Mouse (Mus musculus) G1E (cell line): ENCODE measurements around the gene Cep162. TPM values are rescaled to one million over a fixed set of nuclear protein-coding genes. Genes with fewer than 3 reads are reported as not detected.

Source experiments
- ATAC-seq: 2 replicates; pipeline ENCODE4 v1.8.0; 2016; ENCODE audit warnings: mild to moderate bottlenecking; ENCODE audit not compliant: insufficient number of reproducible peaks, poor library complexity, low FRiP score, severe bottlenecking; ENCODE audit errors: extremely low read depth
- DNase-seq: peaks from one replicate; pipeline ENCODE4 v3.0.0; 2012; ENCODE audit warnings: low spot score
- H3K27me3 ChIP-seq: 2 replicates; pipeline ENCODE4 v1.6.1; 2012; ENCODE audit warnings: mild to moderate bottlenecking, low read length, inconsistent platforms; ENCODE audit not compliant: insufficient read depth
- H3K36me3 ChIP-seq: replicated peaks from 2 replicates; pipeline ENCODE3; 2012; ENCODE audit warnings: mild to moderate bottlenecking, inconsistent platforms
- H3K4me1 ChIP-seq: 2 replicates; pipeline ENCODE4 v1.6.1; 2012; ENCODE audit warnings: low read depth, low read length, inconsistent platforms, mixed read lengths; ENCODE audit not compliant: insufficient read depth
- H3K4me3 ChIP-seq: 2 replicates; pipeline ENCODE4 v1.5.1; 2012; ENCODE audit warnings: low read depth, mild to moderate bottlenecking, inconsistent platforms, low read length, moderate library complexity, mixed read lengths
- H3K9me3 ChIP-seq: replicated peaks from 2 replicates; pipeline ENCODE4 v1.6.1; 2012; ENCODE audit warnings: inconsistent platforms
- CTCF ChIP-seq: IDR thresholded peaks from 2 replicates; pipeline ENCODE4 v1.5.1; 2012; ENCODE audit warnings: low read depth, low read length, inconsistent platforms, mixed read lengths
- GATA1 ChIP-seq: IDR thresholded peaks from 2 replicates; pipeline ENCODE4 v1.6.1; 2012; ENCODE audit warnings: borderline replicate concordance, low read length, inconsistent platforms, mixed read lengths
- GATA2 ChIP-seq: IDR thresholded peaks from 2 replicates; pipeline ENCODE4 v1.6.1; 2012; ENCODE audit warnings: low read depth, low read length, inconsistent platforms, borderline replicate concordance
- POLR2AphosphoS5 ChIP-seq: IDR thresholded peaks from 2 replicates; pipeline ENCODE4 v1.6.1; 2012; ENCODE audit warnings: low read depth, low read length, inconsistent platforms; ENCODE audit not compliant: insufficient replicate concordance
- TAL1 ChIP-seq: conservative IDR thresholded peaks from 2 replicates; pipeline ENCODE4 v1.6.1; 2012; ENCODE audit warnings: low read depth, low read length, inconsistent platforms, mixed read lengths
- polyA plus RNA-seq: library from polyadenylated mRNA; stranded (reverse); fragments of >175 nt; gene quantifications from 2 replicates; pipeline ENCODE4 v1.2.3, GENCODE M21; 2012
- total RNA-seq, 2 experiments: library from RNA; stranded (forward) in 1 of 2; stranded (reverse) in 1 of 2; fragments of 200-1000 nt in 1 of 2; fragments of >200 nt in 1 of 2; fragmentation: Nextera tagmentation in 1 of 2; gene quantifications; 2 replicates each; pipeline ENCODE4 v1.2.3; 2014 to 2017

The Cep162 gene
- total and polyA plus RNA-seq, 3 experiments: 1.4 to 18.8 (median 17.5) TPM

GRCm38 (mm10) chr9:87146400-87146799, 108.9 kb downstream of the Cep162 start:
- Histone ChIP-seq H3K27me3 (no peaks in the 10 kb centered on the region), H3K9me3 (no peaks in the 10 kb centered on the region), H3K36me3 (no peaks in the 10 kb centered on the region), H3K4me3 (no peak overlapping the region), H3K4me1 (no peaks in the 10 kb centered on the region)
- TF ChIP-seq GATA2 (no peak), CTCF (no peak), TAL1 (no peak), POLR2AphosphoS5 (no peak), GATA1 (no peak)
- no peak for DNase-seq
- no peak for ATAC-seq

DNA sequence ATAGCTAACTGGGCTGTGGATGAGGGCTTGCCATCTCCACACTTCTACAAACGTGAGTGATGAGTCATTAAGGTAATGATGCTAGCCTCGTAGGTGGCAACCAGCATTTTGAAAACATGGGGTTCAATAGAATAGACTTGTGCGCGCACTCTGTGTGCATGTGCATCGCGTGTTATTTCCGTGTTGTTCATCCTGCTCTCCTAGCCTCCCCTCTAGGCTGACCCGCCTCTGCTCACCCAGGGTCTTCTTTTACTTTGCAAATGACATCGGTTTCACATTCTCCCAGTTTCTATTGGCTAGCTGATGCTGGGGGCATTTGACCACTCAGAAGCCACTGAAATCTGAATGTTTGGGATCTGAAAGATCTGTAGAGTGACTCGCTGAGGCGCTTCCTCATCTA, 109.7 kb downstream of the Cep162 start:
- DNase-seq: no peak
- no peaks in the 10 kb centered on the region for H3K4me1 ChIP-seq
- no peaks in the 10 kb centered on the region for H3K9me3 ChIP-seq
- H3K36me3 ChIP-seq: no peaks in the 10 kb centered on the region
- ATAC-seq: no peak
- no peak overlapping the region for H3K4me3 ChIP-seq
- H3K27me3 ChIP-seq: no peaks in the 10 kb centered on the region
- TF ChIP-seq GATA2 (no peak), GATA1 (no peak), POLR2AphosphoS5 (no peak), TAL1 (no peak), CTCF (no peak)

GRCm38 (mm10) chr9:87145180-87145579, 110.2 kb downstream of the Cep162 start:
- no peak for TF ChIP-seq GATA2
- no peak for TF ChIP-seq POLR2AphosphoS5
- TF ChIP-seq GATA1: no peak
- TF ChIP-seq TAL1: no peak
- TF ChIP-seq CTCF: no peak
- Histone ChIP-seq H3K4me3 (no peak overlapping the region), H3K27me3 (no peaks in the 10 kb centered on the region), H3K9me3 (no peaks in the 10 kb centered on the region), H3K4me1 (no peaks in the 10 kb centered on the region), H3K36me3 (no peaks in the 10 kb centered on the region)
- DNase-seq (no peak), ATAC-seq (no peak)

DNA sequence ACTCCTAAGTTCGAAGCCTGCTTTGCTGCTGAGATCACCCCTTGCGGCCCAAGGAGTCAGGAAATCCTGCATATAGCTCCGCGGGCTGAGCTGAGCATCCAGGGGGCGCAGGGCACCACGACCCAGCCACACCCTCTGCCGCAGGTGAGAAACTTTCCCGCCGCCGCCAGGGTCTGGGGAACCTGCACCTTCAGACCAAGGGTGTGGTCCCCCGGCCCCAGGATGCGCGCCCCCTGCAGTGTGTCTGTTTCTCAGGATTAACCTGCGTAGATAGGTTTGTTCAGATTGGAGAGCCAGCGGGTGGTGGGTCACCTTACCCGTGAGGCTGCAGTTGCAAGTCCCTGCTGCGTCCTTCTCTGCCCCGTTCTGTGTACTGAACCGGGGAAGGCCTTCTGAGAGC, 110.8 kb downstream of the Cep162 start:
- no peaks in the 10 kb centered on the region for H3K27me3 ChIP-seq
- no peaks in the 10 kb centered on the region for H3K4me1 ChIP-seq
- no peaks in the 10 kb centered on the region for H3K36me3 ChIP-seq
- ATAC-seq: no peak
- H3K4me3 ChIP-seq: no peak overlapping the region
- no peak for TF ChIP-seq GATA1
- TF ChIP-seq CTCF: no peak
- TF ChIP-seq GATA2: no peak
- TF ChIP-seq POLR2AphosphoS5: no peak
- no peak for TF ChIP-seq TAL1
- DNase-seq: no peak
- no peaks in the 10 kb centered on the region for H3K9me3 ChIP-seq

- Histone ChIP-seq H3K4me1 (no peaks in the 10 kb centered on the region), H3K36me3 (no peaks in the 10 kb centered on the region), H3K27me3 (no peaks in the 10 kb centered on the region), H3K9me3 (no peaks in the 10 kb centered on the region), H3K4me3 (no peak within 1 kb of the TSS)
- ATAC-seq (no peak), DNase-seq (no peak)
- TF ChIP-seq TAL1: no peak
- TF ChIP-seq POLR2AphosphoS5: no peak
- no peak for TF ChIP-seq GATA1
- TF ChIP-seq GATA2: no peak
- no peak for TF ChIP-seq CTCF
These were observed 111.2 kb downstream of the Cep162 start, which contains the start of gene Mrap2 for GRCm38 (mm10) chr9:87144106-87144505. Gene Mrap2 (plus strand): TSS chr9:87144306.

- Histone ChIP-seq H3K9me3 (no peaks in the 10 kb centered on the region), H3K4me1 (no peaks in the 10 kb centered on the region), H3K27me3 (no peaks in the 10 kb centered on the region), H3K36me3 (no peaks in the 10 kb centered on the region), H3K4me3 (no peak overlapping the region)
- TF ChIP-seq POLR2AphosphoS5: no peak
- no peak for ATAC-seq
- no peak for DNase-seq
These were observed 112.3 kb downstream of the Cep162 start for GRCm38 (mm10) chr9:87143076-87143475.

Other genes with a start within 250 kb of the Cep162 start
- gene Ripply2, start 240.0 kb downstream of the Cep162 start, total RNA-seq (2014; fragmentation: Nextera tagmentation): not detected in 2 replicates
- gene Ripply2, start 240.0 kb downstream of the Cep162 start, total RNA-seq (2017): not detected in 2 replicates
- gene Ripply2, start 240.0 kb downstream of the Cep162 start, polyA plus RNA-seq: not detected in 2 replicates
- gene Cyb5r4, start 233.5 kb downstream of the Cep162 start, total RNA-seq (2014; fragmentation: Nextera tagmentation): 47.0 and 51.4 TPM in 2 replicates
- 95.9 and 116 TPM in 2 replicates for gene Cyb5r4, start 233.5 kb downstream of the Cep162 start, total RNA-seq (2017)
- 11.9 and 13.8 TPM in 2 replicates for gene Cyb5r4, start 233.5 kb downstream of the Cep162 start, polyA plus RNA-seq
- not detected in 2 replicates for gene Mrap2, start 111.2 kb downstream of the Cep162 start, total RNA-seq (2014; fragmentation: Nextera tagmentation)
- not detected in 2 replicates for gene Mrap2, start 111.2 kb downstream of the Cep162 start, total RNA-seq (2017)
- not detected in 2 replicates for gene Mrap2, start 111.2 kb downstream of the Cep162 start, polyA plus RNA-seq